Mouse (Mus musculus) intestine, postnatal 0 days (tissue): Measurements from ENCODE around the gene Cacna1c. TPM values are rescaled to one million over a fixed set of nuclear protein-coding genes. Genes with fewer than 3 reads are reported as not detected.

Experiments used
- ATAC-seq: fragments of 200-750 bp; cut with Nextera tagmentation; 2 replicates; pipeline ENCODE4 v1.8.0; 2017; ENCODE audit warnings: mild to moderate bottlenecking, moderate TSS enrichment, moderate library complexity
- H3K27ac ChIP-seq: fragments of 300-500 bp; sonication (generic); 2 replicates; pipeline ENCODE4 v1.5.1; 2014; ENCODE audit warnings: mild to moderate bottlenecking, low read depth, low read length, moderate library complexity
- H3K27me3 ChIP-seq: fragments of 300-500 bp; sonication (generic); replicated peaks from 2 replicates; pipeline ENCODE4 v1.6.1; 2014; ENCODE audit warnings: low read length, mixed read lengths; ENCODE audit not compliant: control insufficient read depth, insufficient read depth
- H3K36me3 ChIP-seq: fragments of 300-500 bp; sonication (generic); 2 replicates; pipeline ENCODE4 v1.6.1; 2014; ENCODE audit warnings: mild to moderate bottlenecking, moderate library complexity; ENCODE audit not compliant: control insufficient read depth, insufficient read depth
- H3K4me1 ChIP-seq: fragments of 300-500 bp; sonication (generic); replicated peaks from 2 replicates; pipeline ENCODE4 v1.6.1; 2014; ENCODE audit warnings: antibody characterized with exemption, low read length, mixed read lengths; ENCODE audit not compliant: control insufficient read depth, insufficient read depth
- H3K4me2 ChIP-seq: fragments of 300-500 bp; sonication (generic); replicated peaks from 2 replicates; pipeline ENCODE4 v1.6.1; 2014; ENCODE audit warnings: low read depth, mild to moderate bottlenecking, moderate library complexity
- H3K4me3 ChIP-seq: fragments of 300-500 bp; sonication (generic); 2 replicates; pipeline ENCODE4 v1.5.1; 2014; ENCODE audit warnings: low read depth, low read length
- H3K9ac ChIP-seq: fragments of 300-500 bp; sonication (generic); 2 replicates; pipeline ENCODE4 v1.6.1; 2014; ENCODE audit warnings: mild to moderate bottlenecking, low read depth, low read length
- H3K9me3 ChIP-seq: fragments of 300-500 bp; sonication (generic); 2 replicates; pipeline ENCODE4 v1.6.1; 2016; ENCODE audit warnings: mixed run types; ENCODE audit not compliant: control insufficient read depth
- CTCF ChIP-seq: sonication (generic); IDR thresholded peaks from 2 replicates; pipeline ENCODE4 v1.5.1; 2016; ENCODE audit warnings: low read depth, mild to moderate bottlenecking, control low read depth, antibody characterized with exemption, moderate library complexity
- WGBS: fragments of 180-500 bp; shearing (Covaris S2); extraction: QIAGEN DNeasy Blood & Tissue Kit; methylation state at CpG from one replicate; pipeline ENCODE4 v1.1.7; 2014; 5-methylcytosine and 5-hydroxymethylcytosine counted together
- polyA plus RNA-seq: library from polyadenylated mRNA; unstranded; fragments of >200 nt; fragmentation: Nextera tagmentation; extraction: Ambion mirVana; gene quantifications from 2 replicates; pipeline ENCODE4 v1.2.1, GENCODE M21; 2015

Cacna1c gene
- polyA plus RNA-seq, 1 experiment from 2014 or later, result 1.2 TPM

DNA sequence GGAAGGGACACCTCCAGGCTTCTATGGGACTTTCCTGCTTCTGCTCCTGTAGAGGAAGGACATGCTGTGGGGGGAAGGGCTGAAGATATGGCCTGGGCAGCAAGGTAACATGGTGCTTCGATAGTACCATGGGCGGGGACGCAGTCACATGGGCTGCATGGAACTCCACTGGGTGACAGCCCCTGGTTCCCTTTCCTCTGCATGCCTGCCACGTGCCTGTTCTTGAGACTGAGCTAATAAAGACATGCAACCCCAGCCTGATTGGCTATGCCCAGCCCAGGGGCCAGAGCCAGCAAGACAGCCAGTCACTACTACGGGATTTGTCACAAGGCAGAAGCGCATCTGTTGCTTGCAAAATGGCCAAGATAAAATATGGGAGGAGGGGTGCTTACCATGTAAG is 459.1 kb downstream of the Cacna1c start:
- Histone ChIP-seq H3K9ac (no peak overlapping the region), H3K36me3 (no peaks in the 10 kb centered on the region), H3K4me2 (no peak overlapping the region), H3K9me3 (no peaks in the 10 kb centered on the region), H3K27ac (no peak overlapping the region), H3K27me3 (no peaks in the 10 kb centered on the region), H3K4me3 (no peak overlapping the region), H3K4me1 (no peaks in the 10 kb centered on the region)
- no peak for ATAC-seq
- WGBS, result 59% methylated on average over 6 of the region's 6 CpGs
- no peak for TF ChIP-seq CTCF

GRCm38 (mm10) chr6:118736491-118736890 is 459.7 kb downstream of the Cacna1c start:
- 78% methylated on average over 7 of the region's 7 CpGs for WGBS
- TF ChIP-seq CTCF, result no peak

DNA sequence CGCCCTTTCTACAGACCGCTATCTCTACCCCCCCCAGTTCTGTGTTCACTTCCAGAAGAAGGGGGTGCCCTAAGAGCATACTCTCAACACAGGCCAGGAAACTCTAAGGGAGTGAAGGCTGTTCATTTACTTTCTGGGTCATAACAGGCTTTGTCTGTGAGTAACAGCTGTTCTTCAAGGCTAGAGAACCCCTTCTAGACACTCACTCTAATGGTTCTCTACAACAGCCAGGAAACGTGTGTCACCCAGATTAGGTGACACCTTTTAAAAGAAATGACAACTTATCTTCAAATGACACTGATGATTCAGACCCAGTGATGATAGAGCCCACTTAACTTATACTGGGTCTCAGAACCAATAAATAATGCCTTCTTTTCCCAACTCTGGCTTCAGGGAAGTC is 461.1 kb downstream of the Cacna1c start:
- Histone ChIP-seq H3K27ac (no peak overlapping the region), H3K9me3 (no peaks in the 10 kb centered on the region), H3K27me3 (no peaks in the 10 kb centered on the region), H3K9ac (no peak overlapping the region), H3K4me3 (no peak overlapping the region), H3K4me2 (no peak overlapping the region), H3K36me3 (no peaks in the 10 kb centered on the region), H3K4me1 (no peaks in the 10 kb centered on the region)
- 85% methylated on average over 3 of the region's 3 CpGs for WGBS
- TF ChIP-seq CTCF, result no peak
- ATAC-seq, result no peak

More at GRCm38 (mm10) chr6:118736491-118736890, 459.7 kb downstream of the Cacna1c start:
- no peaks in the 10 kb centered on the region for H3K36me3 ChIP-seq
- no peak for ATAC-seq
- no peaks in the 10 kb centered on the region for H3K4me1 ChIP-seq
- no peak overlapping the region for H3K27ac ChIP-seq
- no peaks in the 10 kb centered on the region for H3K27me3 ChIP-seq
- no peaks in the 10 kb centered on the region for H3K9me3 ChIP-seq
- no peak overlapping the region for H3K9ac ChIP-seq
- H3K4me2 ChIP-seq, result no peak overlapping the region
- no peak overlapping the region for H3K4me3 ChIP-seq

GRCm38 (mm10) chr6:118731937-118732336 is 464.3 kb downstream of the Cacna1c start:
- TF ChIP-seq CTCF, result no peak
- no peak for ATAC-seq
- H3K4me3 ChIP-seq, result no peak overlapping the region

DNA sequence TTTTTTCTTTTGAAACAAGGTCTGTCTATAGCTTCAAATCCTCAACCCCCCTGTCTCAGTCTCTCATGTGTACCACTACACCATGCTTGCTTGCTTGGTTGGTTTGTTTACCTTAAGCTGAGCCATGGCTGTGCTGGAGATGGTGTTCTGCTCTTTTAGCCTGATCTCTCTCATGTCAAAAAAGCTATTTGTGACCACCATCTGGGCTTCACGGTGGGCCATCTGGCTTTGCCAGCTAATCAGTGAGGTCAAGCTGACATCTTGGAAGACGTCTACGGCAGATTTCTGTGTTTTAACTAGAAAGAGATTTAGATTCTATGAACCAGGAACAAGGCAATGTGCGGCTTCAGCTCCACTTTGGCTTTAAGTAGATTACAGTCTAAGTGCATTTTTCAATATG is 471.3 kb downstream of the Cacna1c start:
- Histone ChIP-seq H3K27me3 (no peaks in the 10 kb centered on the region), H3K9me3 (no peaks in the 10 kb centered on the region), H3K4me3 (no peak overlapping the region), H3K36me3 (no peaks in the 10 kb centered on the region), H3K4me1 (no peaks in the 10 kb centered on the region), H3K9ac (no peak overlapping the region), H3K27ac (no peak overlapping the region), H3K4me2 (no peak overlapping the region)
- no peak for ATAC-seq
- 73% methylated on average over 4 of the region's 4 CpGs for WGBS
- no peak for TF ChIP-seq CTCF

More at GRCm38 (mm10) chr6:118731937-118732336, 464.3 kb downstream of the Cacna1c start:
- Histone ChIP-seq H3K27me3 (no peaks in the 10 kb centered on the region), H3K9ac (no peak overlapping the region), H3K36me3 (no peaks in the 10 kb centered on the region), H3K4me2 (no peak overlapping the region), H3K9me3 (no peaks in the 10 kb centered on the region), H3K4me1 (no peaks in the 10 kb centered on the region), H3K27ac (no peak overlapping the region)
- 97% methylated on average over 3 of the region's 3 CpGs for WGBS

GRCm38 (mm10) chr6:118724388-118724787 is 471.8 kb downstream of the Cacna1c start:
- no peak overlapping the region for H3K9ac ChIP-seq
- TF ChIP-seq CTCF, result no peak
- no peaks in the 10 kb centered on the region for H3K27me3 ChIP-seq
- H3K4me3 ChIP-seq, result no peak overlapping the region
- H3K4me2 ChIP-seq, result no peak overlapping the region
- H3K36me3 ChIP-seq, result no peaks in the 10 kb centered on the region
- no peak overlapping the region for H3K27ac ChIP-seq
- H3K9me3 ChIP-seq, result no peaks in the 10 kb centered on the region
- no peak for ATAC-seq
- no peaks in the 10 kb centered on the region for H3K4me1 ChIP-seq
- 76% methylated on average over 6 of the region's 6 CpGs for WGBS

- H3K27me3 ChIP-seq, result no peaks in the 10 kb centered on the region
- H3K4me3 ChIP-seq, result no peak overlapping the region
- no peak overlapping the region for H3K9ac ChIP-seq
- H3K9me3 ChIP-seq, result no peaks in the 10 kb centered on the region
- no peaks in the 10 kb centered on the region for H3K36me3 ChIP-seq
- H3K4me1 ChIP-seq, result no peaks in the 10 kb centered on the region
- H3K27ac ChIP-seq, result no peak overlapping the region
- TF ChIP-seq CTCF, result no peak
- H3K4me2 ChIP-seq, result no peak overlapping the region
- ATAC-seq, result no peak
- 60% methylated on average over 6 of the region's 6 CpGs for WGBS
Observed at GRCm38 (mm10) chr6:118722336-118722735, 473.9 kb downstream of the Cacna1c start.
